Mouse (Mus musculus) regulatory T cell (primary cell): ENCODE results near the gene Lrrc8a.

ENCODE experiments used
- in situ Hi-C: fragments of 300-600 bp; cut with MboI, MseI; formaldehyde crosslinking; loops from one replicate; pipeline ENCODE4 v1.15.1; 2025; ENCODE audit warnings: high pct_unique_total_duplicates

Lrrc8a gene

GRCm38 (mm10) chr2:30237199-30237880 is at the start of gene Lrrc8a:
Gene Lrrc8a (plus strand): TSS chr2:30237715.
- in situ Hi-C loops, result no loop called here

GRCm38 (mm10) chr2:30191790-30192580 is 45.5 kb upstream of the Lrrc8a start:
- in situ Hi-C loops, result no loop called here

- in situ Hi-C loops, result no loop called here
These were observed 42.9 kb upstream of the Lrrc8a start for GRCm38 (mm10) chr2:30194656-30195055.

GRCm38 (mm10) chr2:30198021-30198420 is 39.5 kb upstream of the Lrrc8a start:
- in situ Hi-C loops, result no loop called here

- in situ Hi-C loops, result no loop called here
These were observed 37.5 kb upstream of the Lrrc8a start for GRCm38 (mm10) chr2:30199984-30200383.

GRCm38 (mm10) chr2:30200388-30200925 is 37.1 kb upstream of the Lrrc8a start:
- in situ Hi-C loops, result no loop called here

- in situ Hi-C loops, result no loop called here
These were observed 34.1 kb upstream of the Lrrc8a start for GRCm38 (mm10) chr2:30203439-30203838.

GRCm38 (mm10) chr2:30205255-30205628 is 32.3 kb upstream of the Lrrc8a start:
- in situ Hi-C loops, result no loop called here

GRCm38 (mm10) chr2:30205629-30206357 is 31.7 kb upstream of the Lrrc8a start, which contains the start of gene Kyat1:
Gene Kyat1 (minus strand): TSS chr2:30205847.
- in situ Hi-C loops, result no loop called here

GRCm38 (mm10) chr2:30207401-30207800 is 30.1 kb upstream of the Lrrc8a start:
- in situ Hi-C loops, result no loop called here

GRCm38 (mm10) chr2:30207886-30208285 is 29.6 kb upstream of the Lrrc8a start:
- in situ Hi-C loops, result no loop called here

- in situ Hi-C loops, result no loop called here
These were observed 25.9 kb upstream of the Lrrc8a start for GRCm38 (mm10) chr2:30211408-30212168.

- in situ Hi-C loops, result no loop called here
These were observed 25.4 kb upstream of the Lrrc8a start for GRCm38 (mm10) chr2:30212169-30212545.

- in situ Hi-C loops, result no loop called here
These were observed 24.6 kb upstream of the Lrrc8a start for GRCm38 (mm10) chr2:30212951-30213350.

GRCm38 (mm10) chr2:30214745-30215144 is 22.8 kb upstream of the Lrrc8a start:
- in situ Hi-C loops, result no loop called here

GRCm38 (mm10) chr2:30215493-30215892 is 22.0 kb upstream of the Lrrc8a start:
- in situ Hi-C loops, result no loop called here

- in situ Hi-C loops, result no loop called here
These were observed 21.2 kb upstream of the Lrrc8a start for GRCm38 (mm10) chr2:30216293-30216692.

- in situ Hi-C loops, result no loop called here
These were observed 1.9 kb upstream of the Lrrc8a start for GRCm38 (mm10) chr2:30235593-30235992.

- in situ Hi-C loops, result no loop called here
These were observed 903 bp upstream of the Lrrc8a start for GRCm38 (mm10) chr2:30236426-30237198.

- in situ Hi-C loops, result no loop called here
These were observed 366 bp downstream of the Lrrc8a start for GRCm38 (mm10) chr2:30237881-30238280.
